Mouse (Mus musculus): ENCODE measurements around the gene Lig3. TPM values are rescaled to one million over a fixed set of nuclear protein-coding genes. Genes with fewer than 3 reads are reported as not detected.
"Not testable (repeated sequence)": the region's sequence is repeated elsewhere in the genome, so short reads cannot be mapped to it uniquely, and the experiment has no call there.

The Lig3 gene
- polyA plus RNA-seq, 1 experiment from 2014 or later, result 30.6 TPM

- H3K27me3 ChIP-seq; H3K4me2 ChIP-seq; H3K27ac ChIP-seq; H3K4me3 ChIP-seq; H3K9me3 ChIP-seq; H3K36me3 ChIP-seq; H3K9ac ChIP-seq; ATAC-seq (ENCODE audit: insufficient number of reproducible peaks, low FRiP score, low TSS enrichment, low read depth): not testable (repeated sequence)
- 84% methylated on average over 7 of the region's 7 CpGs for WGBS
- peaks cover 28% of the 10 kb centered on the region for H3K4me1 ChIP-seq
These were observed 53.5 kb downstream of the Lig3 start for GRCm38 (mm10) chr11:82834359-82834758.

DNA sequence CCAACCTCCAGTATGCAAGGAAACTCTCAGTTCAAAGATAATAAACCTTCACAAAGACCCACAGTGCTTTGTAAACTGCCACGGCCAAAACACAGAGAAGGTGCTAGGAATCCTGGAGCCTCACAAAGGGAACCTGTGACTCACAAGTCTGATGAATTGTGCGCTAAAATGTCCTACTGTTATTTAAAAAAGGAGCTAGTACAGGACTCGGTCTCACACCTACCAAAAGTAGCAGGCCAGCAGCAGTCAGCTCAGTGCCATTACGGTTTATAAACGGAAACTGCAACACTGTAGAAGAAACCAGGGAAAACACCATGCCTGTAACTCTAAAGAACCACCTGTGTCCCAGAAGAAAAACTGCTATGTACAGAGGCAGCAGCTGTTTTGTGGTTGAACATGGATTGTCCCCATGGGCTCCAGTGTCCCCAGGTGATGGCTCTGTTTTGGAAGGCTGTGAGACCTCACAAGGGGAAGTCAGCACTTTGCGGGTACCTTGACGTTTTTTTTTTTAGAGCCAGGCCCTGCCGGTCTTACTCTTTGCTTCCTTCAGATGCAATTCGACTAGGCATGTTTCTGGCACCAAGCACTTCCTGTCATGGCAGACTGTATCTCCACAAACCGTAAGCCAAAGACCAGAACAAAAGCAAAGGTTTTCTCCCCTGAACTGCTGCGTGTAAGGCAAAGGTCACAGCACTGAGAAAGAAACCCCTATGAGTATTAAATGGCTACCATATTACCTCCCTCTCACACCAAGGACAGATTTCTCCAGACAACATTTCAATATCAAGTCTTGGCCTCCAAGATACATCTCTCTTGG is 54.9 kb downstream of the Lig3 start:
- WGBS, result 40% methylated on average over 11 of the region's 11 CpGs
- peaks cover 27% of the 10 kb centered on the region for H3K4me1 ChIP-seq
- ATAC-seq (ENCODE audit: insufficient number of reproducible peaks, low FRiP score, low TSS enrichment, low read depth), result no peak
- H3K9me3 ChIP-seq, result no peaks in the 10 kb centered on the region
- H3K9ac ChIP-seq, result no peak overlapping the region
- no peak overlapping the region for H3K4me3 ChIP-seq
- no peaks in the 10 kb centered on the region for H3K27me3 ChIP-seq
- H3K27ac ChIP-seq, result no peak overlapping the region
- H3K36me3 ChIP-seq, result no peaks in the 10 kb centered on the region
- no peak overlapping the region for H3K4me2 ChIP-seq

DNA sequence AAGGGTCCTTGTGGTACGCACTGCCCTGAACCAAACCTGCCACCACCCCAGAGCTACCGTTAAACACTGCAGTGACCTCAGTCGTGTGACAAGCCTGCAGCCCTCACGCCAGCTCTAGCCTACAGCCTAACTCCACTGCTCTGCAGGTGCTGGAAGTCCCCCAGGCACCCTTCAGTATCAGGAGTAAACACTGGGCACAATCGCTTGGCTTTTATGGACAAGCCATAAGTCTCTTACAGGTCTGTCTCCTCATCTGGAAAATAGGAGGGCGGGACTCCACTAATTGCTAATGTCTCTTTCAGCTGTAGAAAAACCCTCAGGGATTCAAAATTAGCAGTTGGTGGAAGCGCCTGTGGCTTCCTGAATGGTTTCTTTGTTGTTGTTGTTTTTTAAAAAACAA is 56.3 kb downstream of the Lig3 start:
- H3K27ac ChIP-seq, result no peak overlapping the region

GRCm38 (mm10) chr11:82837848-82838247 is 56.9 kb downstream of the Lig3 start:
- H3K27me3 ChIP-seq, result no peaks in the 10 kb centered on the region
- no peak overlapping the region for H3K27ac ChIP-seq
- no peak overlapping the region for H3K4me2 ChIP-seq
- H3K4me3 ChIP-seq, result no peak overlapping the region
- ATAC-seq (ENCODE audit: insufficient number of reproducible peaks, low FRiP score, low TSS enrichment, low read depth), result no peak
- 66% methylated on average over 7 of the region's 7 CpGs for WGBS
- H3K36me3 ChIP-seq, result no peaks in the 10 kb centered on the region
- H3K4me1 ChIP-seq, result peaks cover 15% of the 10 kb centered on the region; the same call in 1 of the 2 replicates
- H3K9me3 ChIP-seq, result no peaks in the 10 kb centered on the region
- no peak overlapping the region for H3K9ac ChIP-seq

More for the DNA sequence above, 56.3 kb downstream of the Lig3 start:
- Histone ChIP-seq H3K9ac (no peak overlapping the region), H3K27me3 (no peaks in the 10 kb centered on the region), H3K9me3 (no peaks in the 10 kb centered on the region), H3K4me3 (no peak overlapping the region), H3K4me1 (peaks cover 15% of the 10 kb centered on the region; the same call in 1 of the 2 replicates), H3K4me2 (no peak overlapping the region), H3K36me3 (no peaks in the 10 kb centered on the region)
- no peak for ATAC-seq (ENCODE audit: insufficient number of reproducible peaks, low FRiP score, low TSS enrichment, low read depth)
- 42% methylated on average over 7 of the region's 7 CpGs for WGBS

GRCm38 (mm10) chr11:82838511-82838910 is 57.6 kb downstream of the Lig3 start:
- ATAC-seq (ENCODE audit: insufficient number of reproducible peaks, low FRiP score, low TSS enrichment, low read depth), result no peak
- H3K27ac ChIP-seq, result no peak overlapping the region
- H3K9me3 ChIP-seq, result no peaks in the 10 kb centered on the region
- WGBS, result 37% methylated on average over 5 of the region's 5 CpGs
- no peak overlapping the region for H3K9ac ChIP-seq
- peaks cover 15% of the 10 kb centered on the region; the same call in 1 of the 2 replicates for H3K4me1 ChIP-seq
- no peaks in the 10 kb centered on the region for H3K36me3 ChIP-seq
- H3K4me3 ChIP-seq, result no peak overlapping the region
- no peaks in the 10 kb centered on the region for H3K27me3 ChIP-seq
- H3K4me2 ChIP-seq, result no peak overlapping the region

- Histone ChIP-seq H3K9me3 (no peaks in the 10 kb centered on the region), H3K9ac (no peak overlapping the region), H3K4me2 (no peak overlapping the region), H3K27ac (no peak overlapping the region), H3K4me3 (no peak overlapping the region), H3K27me3 (no peaks in the 10 kb centered on the region), H3K4me1 (peaks cover 17% of the 10 kb centered on the region), H3K36me3 (no peaks in the 10 kb centered on the region)
- WGBS, result 65% methylated on average over 11 of the region's 11 CpGs
- ATAC-seq (ENCODE audit: insufficient number of reproducible peaks, low FRiP score, low TSS enrichment, low read depth), result no peak
These were observed 64.0 kb downstream of the Lig3 start for GRCm38 (mm10) chr11:82844771-82845414.

- H3K4me2 ChIP-seq, result peak overlapping the region; percentile 1; the same call in 1 of the 2 replicates
- 29% methylated on average over 16 of the region's 16 CpGs for WGBS
- H3K9ac ChIP-seq, result no peak overlapping the region
These were observed 64.6 kb downstream of the Lig3 start for GRCm38 (mm10) chr11:82845415-82846078.

GRCm38 (mm10) chr11:82846079-82846436 is 65.2 kb downstream of the Lig3 start:
- Histone ChIP-seq H3K4me1 (peaks cover 24% of the 10 kb centered on the region), H3K9ac (no peak overlapping the region), H3K9me3 (no peaks in the 10 kb centered on the region), H3K4me2 (peak overlapping the region; percentile 1; the same call in 1 of the 2 replicates), H3K27me3 (no peaks in the 10 kb centered on the region), H3K36me3 (no peaks in the 10 kb centered on the region), H3K27ac (no peak overlapping the region), H3K4me3 (no peak overlapping the region)
- ATAC-seq (ENCODE audit: insufficient number of reproducible peaks, low FRiP score, low TSS enrichment, low read depth), result no peak
- 28% methylated on average over 4 of the region's 4 CpGs for WGBS

More at GRCm38 (mm10) chr11:82845415-82846078, 64.6 kb downstream of the Lig3 start:
- no peaks in the 10 kb centered on the region for H3K9me3 ChIP-seq
- no peak overlapping the region for H3K27ac ChIP-seq
- H3K36me3 ChIP-seq, result no peaks in the 10 kb centered on the region
- H3K27me3 ChIP-seq, result no peaks in the 10 kb centered on the region
- no peak for ATAC-seq (ENCODE audit: insufficient number of reproducible peaks, low FRiP score, low TSS enrichment, low read depth)
- H3K4me3 ChIP-seq, result no peak overlapping the region
- H3K4me1 ChIP-seq, result peaks cover 21% of the 10 kb centered on the region

GRCm38 (mm10) chr11:82846938-82847337 is 66.0 kb downstream of the Lig3 start:
- Histone ChIP-seq H3K4me3 (no peak overlapping the region), H3K9me3 (no peaks in the 10 kb centered on the region), H3K4me1 (peaks cover 24% of the 10 kb centered on the region), H3K36me3 (no peaks in the 10 kb centered on the region), H3K27ac (no peak overlapping the region), H3K9ac (no peak overlapping the region), H3K4me2 (no peak overlapping the region), H3K27me3 (no peaks in the 10 kb centered on the region)
- WGBS, result 72% methylated on average over 3 of the region's 3 CpGs
- no peak for ATAC-seq (ENCODE audit: insufficient number of reproducible peaks, low FRiP score, low TSS enrichment, low read depth)

DNA sequence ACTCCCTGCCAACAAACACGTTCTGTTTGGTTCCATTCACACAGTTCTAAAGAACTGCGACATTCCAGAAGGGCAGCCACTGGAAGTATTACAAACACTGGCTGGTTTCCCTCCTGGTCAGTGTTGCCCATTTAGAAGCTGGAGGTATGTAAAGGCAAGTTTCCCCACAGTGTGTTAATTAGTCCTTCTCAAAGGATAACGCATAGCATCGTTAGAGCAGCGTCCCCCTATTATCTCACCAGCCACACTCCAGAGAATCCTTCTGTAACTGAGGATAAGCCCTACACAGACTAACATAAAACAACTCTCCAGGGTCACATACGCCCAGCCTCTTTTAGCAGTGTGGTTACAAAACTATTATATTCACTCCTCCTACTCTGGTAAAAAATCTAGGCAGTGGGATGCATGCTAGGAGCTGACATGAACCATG is 66.7 kb downstream of the Lig3 start:
- Histone ChIP-seq H3K27me3 (no peaks in the 10 kb centered on the region), H3K27ac (no peak overlapping the region), H3K9ac (no peak overlapping the region), H3K36me3 (no peaks in the 10 kb centered on the region), H3K4me2 (no peak overlapping the region), H3K9me3 (no peaks in the 10 kb centered on the region), H3K4me1 (peaks cover 24% of the 10 kb centered on the region), H3K4me3 (no peak overlapping the region)
- no peak for ATAC-seq (ENCODE audit: insufficient number of reproducible peaks, low FRiP score, low TSS enrichment, low read depth)
- 35% methylated on average over 6 of the region's 6 CpGs for WGBS

GRCm38 (mm10) chr11:82850259-82850658 is 69.4 kb downstream of the Lig3 start:
- no peaks in the 10 kb centered on the region for H3K27me3 ChIP-seq
- H3K4me2 ChIP-seq, result no peak overlapping the region
- WGBS, result 25% methylated on average over 5 of the region's 5 CpGs
- no peaks in the 10 kb centered on the region for H3K36me3 ChIP-seq
- no peak for ATAC-seq (ENCODE audit: insufficient number of reproducible peaks, low FRiP score, low TSS enrichment, low read depth)
- no peak overlapping the region for H3K27ac ChIP-seq
- no peak overlapping the region for H3K4me3 ChIP-seq
- no peaks in the 10 kb centered on the region for H3K9me3 ChIP-seq
- H3K9ac ChIP-seq, result no peak overlapping the region
- peaks cover 20% of the 10 kb centered on the region for H3K4me1 ChIP-seq

DNA sequence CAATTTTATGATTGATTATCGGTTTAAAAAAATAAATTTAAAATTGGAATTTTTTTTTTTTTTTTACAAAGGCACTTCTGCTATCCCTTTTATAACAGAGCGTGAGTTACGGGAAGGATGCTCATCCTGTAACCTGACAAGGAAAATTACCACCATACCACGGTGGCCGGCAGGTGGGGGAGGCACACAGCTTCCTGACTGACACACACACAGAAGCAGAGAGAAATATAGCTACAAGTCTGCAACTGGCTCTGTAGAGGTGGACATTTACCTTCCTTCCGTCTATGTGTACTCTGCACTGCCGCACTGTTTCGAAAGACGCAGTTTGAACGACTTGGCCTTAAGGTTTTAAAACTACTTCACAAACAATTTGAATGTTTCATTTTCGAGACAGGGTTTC is 71.2 kb downstream of the Lig3 start:
- no peak overlapping the region for H3K4me3 ChIP-seq
- no peaks in the 10 kb centered on the region for H3K27me3 ChIP-seq
- no peak overlapping the region for H3K9ac ChIP-seq
- no peaks in the 10 kb centered on the region for H3K9me3 ChIP-seq
- 79% methylated on average over 11 of the region's 11 CpGs for WGBS
- no peak overlapping the region for H3K27ac ChIP-seq
- no peak for ATAC-seq (ENCODE audit: insufficient number of reproducible peaks, low FRiP score, low TSS enrichment, low read depth)
- H3K36me3 ChIP-seq, result no peaks in the 10 kb centered on the region
- no peak overlapping the region for H3K4me2 ChIP-seq
- peaks cover 12% of the 10 kb centered on the region; the same call in 1 of the 2 replicates for H3K4me1 ChIP-seq

All from limb, embryonic 15.5 days (tissue).